Mouse (Mus musculus) liver, embryonic 13.5 days (tissue): ENCODE results near the gene Trim46. TPM values are rescaled to one million over a fixed set of nuclear protein-coding genes. Genes with fewer than 3 reads are reported as not detected.

ENCODE experiments used
- ATAC-seq: fragments of 200-750 bp; cut with Nextera tagmentation; 2 replicates; pipeline ENCODE4 v1.8.0; 2017; ENCODE audit warnings: low read depth, mild to moderate bottlenecking, moderate number of reproducible peaks, moderate library complexity
- DNase-seq: peaks from one replicate; pipeline ENCODE4 v3.0.0; 2022
- H3K27ac ChIP-seq: fragments of 300-500 bp; sonication (generic); 2 replicates; pipeline ENCODE4 v1.5.1; 2015; ENCODE audit warnings: moderate library complexity, mild to moderate bottlenecking, inconsistent platforms
- H3K27me3 ChIP-seq: fragments of 300-500 bp; sonication (generic); 2 replicates; pipeline ENCODE4 v1.6.1; 2015; ENCODE audit warnings: mild to moderate bottlenecking, inconsistent platforms
- H3K36me3 ChIP-seq: fragments of 300-500 bp; sonication (generic); 2 replicates; pipeline ENCODE4 v1.6.1; 2015; ENCODE audit warnings: mild to moderate bottlenecking, inconsistent platforms
- H3K4me1 ChIP-seq: fragments of 300-500 bp; sonication (generic); replicated peaks from 2 replicates; pipeline ENCODE4 v1.6.1; 2015; ENCODE audit warnings: inconsistent platforms
- H3K4me2 ChIP-seq: fragments of 300-500 bp; sonication (generic); 2 replicates; pipeline ENCODE4 v1.6.1; 2015; ENCODE audit warnings: inconsistent platforms, mild to moderate bottlenecking, moderate library complexity
- H3K4me3 ChIP-seq: fragments of 300-500 bp; sonication (generic); replicated peaks from 2 replicates; pipeline ENCODE4 v1.5.1; 2015; ENCODE audit warnings: mild to moderate bottlenecking, inconsistent platforms
- H3K9ac ChIP-seq: fragments of 300-500 bp; sonication (generic); 2 replicates; pipeline ENCODE4 v1.6.1; 2015; ENCODE audit warnings: mild to moderate bottlenecking, inconsistent platforms
- H3K9me3 ChIP-seq: fragments of 300-500 bp; sonication (generic); replicated peaks from 2 replicates; pipeline ENCODE4 v1.6.1; 2016; ENCODE audit warnings: inconsistent platforms
- WGBS: fragments of 180-500 bp; shearing (Covaris S2); methylation state at CpG from one replicate; pipeline ENCODE4 v1.1.7; 2015; ENCODE audit not compliant: insufficient replicate concordance; 5-methylcytosine and 5-hydroxymethylcytosine counted together
- microRNA counts: library from miRNA; unstranded; fragments of <30 nt; microRNA quantifications from one replicate; lab custom pipeline; 2016
- microRNA-seq: library from miRNA; unstranded; fragments of <30 nt; microRNA quantifications from one replicate; pipeline ENCODE4, GENCODE M21; 2016
- polyA plus RNA-seq: library from polyadenylated mRNA; unstranded; fragments of >200 nt; fragmentation: Nextera tagmentation; extraction: Ambion mirVana; gene quantifications from 2 replicates; pipeline ENCODE4 v1.2.1, GENCODE M21; 2015

Gene Trim46
- polyA plus RNA-seq, 1 experiment from 2014 or later = 0.23 TPM

- H3K4me2 ChIP-seq = no peak overlapping the region
- H3K27ac ChIP-seq = no peak overlapping the region
- H3K36me3 ChIP-seq = 0 out of 2 replicates have a peak, but pooled peaks cover 3% of the 10 kb centered on the region
- no peaks in the 10 kb centered on the region for H3K9me3 ChIP-seq
- no peak overlapping the region for H3K9ac ChIP-seq
- 11% methylated on average over 8 of the region's 8 CpGs for WGBS
- peaks cover 14% of the 10 kb centered on the region for H3K27me3 ChIP-seq
- H3K4me3 ChIP-seq = no peak overlapping the region
- no peak for DNase-seq
- ATAC-seq = no peak
- H3K4me1 ChIP-seq = peaks cover 27% of the 10 kb centered on the region
Observed at GRCm38 (mm10) chr3:89190436-89190835, 55.7 kb downstream of the Trim46 start.

GRCm38 (mm10) chr3:89188478-89188875 is 57.6 kb downstream of the Trim46 start:
- peaks cover 37% of the 10 kb centered on the region for H3K4me1 ChIP-seq
- H3K9me3 ChIP-seq = no peaks in the 10 kb centered on the region
- DNase-seq (no peak), ATAC-seq (no peak)
- 0 out of 2 replicates have a peak, but pooled peaks cover 3% of the 10 kb centered on the region for H3K36me3 ChIP-seq
- H3K4me2 ChIP-seq = no peak overlapping the region
- H3K4me3 ChIP-seq = no peak overlapping the region
- H3K9ac ChIP-seq = no peak overlapping the region
- WGBS = 74% methylated on average over 12 of the region's 12 CpGs
- H3K27ac ChIP-seq = no peak overlapping the region
- H3K27me3 ChIP-seq = peaks cover 14% of the 10 kb centered on the region

- Histone ChIP-seq H3K4me2 (no peak overlapping the region), H3K27ac (no peak overlapping the region), H3K4me1 (peaks cover 43% of the 10 kb centered on the region), H3K4me3 (no peak overlapping the region), H3K27me3 (peaks cover 14% of the 10 kb centered on the region), H3K9me3 (no peaks in the 10 kb centered on the region), H3K9ac (no peak overlapping the region), H3K36me3 (0 out of 2 replicates have a peak, but pooled peaks cover 3% of the 10 kb centered on the region)
- WGBS = 57% methylated on average over 18 of the region's 18 CpGs
- no peak for DNase-seq
- ATAC-seq = no peak
Observed at GRCm38 (mm10) chr3:89187690-89188477, 58.2 kb downstream of the Trim46 start.

- 43% methylated on average over 23 of the region's 23 CpGs for WGBS
- Histone ChIP-seq H3K27me3 (peaks cover 14% of the 10 kb centered on the region), H3K36me3 (peaks cover 8% of the 10 kb centered on the region), H3K9ac (no peak overlapping the region), H3K4me3 (no peak overlapping the region), H3K27ac (no peak overlapping the region), H3K9me3 (no peaks in the 10 kb centered on the region), H3K4me2 (no peak overlapping the region), H3K4me1 (peaks cover 50% of the 10 kb centered on the region)
- no peak for DNase-seq
- ATAC-seq = no peak
Observed at GRCm38 (mm10) chr3:89187197-89187596, 58.9 kb downstream of the Trim46 start.

MicroRNAs encoded within 50 kb of the gene (microRNA counts, 519-probe panel; counts per million panel counts)
- microRNA mmu-miR-92b (lab: Ali Mortazavi, UCI) = 114 counts per million

Small RNA genes lying within 50 kb of the gene (microRNA-seq; reads per million reads assigned to microRNA genes)
- gene Mir92b = 86.1 reads per million, percentile 49 among the genes with 10 or more reads in this experiment

Other genes starting within 250 kb of the Trim46 start
- gene Rusc1, start 153.0 kb downstream of the Trim46 start, polyA plus RNA-seq = 5.5 and 5.9 TPM in 2 replicates
- not detected in 2 replicates for gene Gm43738, start 145.2 kb downstream of the Trim46 start, polyA plus RNA-seq
- 274 and 295 TPM in 2 replicates for gene Fdps, start 144.3 kb downstream of the Trim46 start, polyA plus RNA-seq
- gene Pklr, start 110.2 kb downstream of the Trim46 start, polyA plus RNA-seq = 133 and 136 TPM in 2 replicates
- gene Hcn3, start 86.1 kb downstream of the Trim46 start, polyA plus RNA-seq = 0.75 and 0.78 TPM in 2 replicates
- 10.3 and 10.8 TPM in 2 replicates for gene Clk2, start 81.5 kb downstream of the Trim46 start, polyA plus RNA-seq
- gene Scamp3, start 68.8 kb downstream of the Trim46 start, polyA plus RNA-seq = 67.4 and 72.1 TPM in 2 replicates
- 2.8 and 3.9 TPM in 2 replicates for gene Fam189b, start 63.2 kb downstream of the Trim46 start, polyA plus RNA-seq
- gene Gba, start 43.4 kb downstream of the Trim46 start, polyA plus RNA-seq = 21.7 and 23.7 TPM in 2 replicates
- 1.0 and 1.5 TPM in 2 replicates for gene Thbs3, start 31.1 kb downstream of the Trim46 start, polyA plus RNA-seq
- gene Mtx1, start 19.2 kb downstream of the Trim46 start, polyA plus RNA-seq = 152 and 155 TPM in 2 replicates
- 0.14 and 0.51 TPM in 2 replicates for gene Muc1, start 17.3 kb downstream of the Trim46 start, polyA plus RNA-seq
- 152 and 155 TPM in 2 replicates for gene Krtcap2, start 343 bp downstream of the Trim46 start, polyA plus RNA-seq
- 57.2 and 64.5 TPM in 2 replicates for gene Dpm3, start 13.0 kb upstream of the Trim46 start, polyA plus RNA-seq
- 17.4 and 18.0 TPM in 2 replicates for gene Slc50a1, start 24.3 kb upstream of the Trim46 start, polyA plus RNA-seq
- 4.3 and 4.6 TPM in 2 replicates for gene Efna1, start 34.8 kb upstream of the Trim46 start, polyA plus RNA-seq
- gene Efna3, start 76.7 kb upstream of the Trim46 start, polyA plus RNA-seq = 0.32 and 0.41 TPM in 2 replicates
- gene Efna4, start 91.7 kb upstream of the Trim46 start, polyA plus RNA-seq = 1.0 and 1.2 TPM in 2 replicates
- gene Adam15, start 103.7 kb upstream of the Trim46 start, polyA plus RNA-seq = 9.5 and 9.6 TPM in 2 replicates
- gene Dcst2, start 115.7 kb upstream of the Trim46 start, polyA plus RNA-seq = 0.07 and 0.08 TPM in 2 replicates
- not detected in 2 replicates for gene Dcst1, start 118.9 kb upstream of the Trim46 start, polyA plus RNA-seq
- 0.97 and 1.8 TPM in 2 replicates for gene Zbtb7b, start 148.5 kb upstream of the Trim46 start, polyA plus RNA-seq
- not detected in 2 replicates for gene Lenep, start 156.5 kb upstream of the Trim46 start, polyA plus RNA-seq
- gene Flad1, start 165.6 kb upstream of the Trim46 start, polyA plus RNA-seq = 18.0 and 18.7 TPM in 2 replicates
- gene Cks1b, start 172.1 kb upstream of the Trim46 start, polyA plus RNA-seq = 282 and 301 TPM in 2 replicates
- 42.3 and 51.4 TPM in 2 replicates for gene Shc1, start 172.1 kb upstream of the Trim46 start, polyA plus RNA-seq
- 11.0 and 12.0 TPM in 2 replicates for gene Pygo2, start 183.9 kb upstream of the Trim46 start, polyA plus RNA-seq
- gene Pbxip1, start 190.4 kb upstream of the Trim46 start, polyA plus RNA-seq = 6.0 and 6.8 TPM in 2 replicates
- gene Pmvk, start 208.2 kb upstream of the Trim46 start, polyA plus RNA-seq = 39.5 and 40.4 TPM in 2 replicates